Mouse (Mus musculus): ENCODE data around the gene Mybl2.
"Not testable (repeated sequence)": the region's sequence is repeated elsewhere in the genome, so short reads cannot be mapped to it uniquely, and the experiment has no call there.

DNA sequence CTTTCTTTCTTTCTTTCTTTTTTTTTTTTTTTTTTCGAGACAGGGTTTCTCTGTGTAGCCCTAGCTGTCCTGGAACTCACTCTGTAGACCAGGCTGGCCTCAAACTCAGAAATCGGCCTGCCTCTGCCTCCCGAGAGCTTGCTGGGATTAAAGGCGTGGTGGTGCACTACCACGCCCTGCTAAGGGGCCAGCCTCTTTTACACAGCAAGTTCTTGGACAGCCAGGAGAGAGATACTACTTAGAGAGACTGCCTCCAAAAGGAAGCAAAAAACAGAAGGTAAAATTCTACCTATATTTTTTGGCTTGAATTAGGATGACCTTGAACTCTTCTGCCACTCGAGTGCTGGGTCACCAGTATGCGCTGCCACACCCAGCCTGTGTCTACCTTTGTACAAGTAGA is 4.5 kb downstream of the Mybl2 start:
- TF ChIP-seq POLR2A (IDR thresholded peaks at IDR 0.05; ENCODE audit: insufficient read length, low read depth); USF1 (IDR thresholded peaks at IDR 0.05; ENCODE audit: low read depth); MYOG (IDR thresholded peaks at IDR 0.05; ENCODE audit: control insufficient read depth in 1 of 3, insufficient read depth in 1 of 3, insufficient read length in 2 of 3, low read depth in 2 of 3): not testable (repeated sequence)

Data from myocyte (in vitro differentiated cells).